Mouse (Mus musculus) MEL (cell line): ENCODE data around the gene Gm11758. TPM values are rescaled to one million over a fixed set of nuclear protein-coding genes. Genes with fewer than 3 reads are reported as not detected.
"Not testable (repeated sequence)": the region's sequence is repeated elsewhere in the genome, so short reads cannot be mapped to it uniquely, and the experiment has no call there.

Experiments
- DNase-seq: peaks from one replicate; pipeline ENCODE4 v3.0.0; 2011; ENCODE audit warnings: low read depth, low spot score
- H3K27ac ChIP-seq: 2 replicates; pipeline ENCODE4 v1.5.1; 2012; ENCODE audit warnings: low read depth, mild to moderate bottlenecking, control low read depth, low read length, moderate library complexity; ENCODE audit not compliant: control insufficient read depth
- H3K27me3 ChIP-seq, 2 experiments: fragments of 150-350 bp in 1 of 2; sonication (generic) in 1 of 2; 2 replicates each; pipeline ENCODE4 v1.6.1; 2012; ENCODE audit warnings: low read length in 2 of 2, mild to moderate bottlenecking in 2 of 2, improper control_type of control experiment in 1 of 2, moderate library complexity in 1 of 2; ENCODE audit not compliant: insufficient read depth in 2 of 2, control insufficient read depth in 1 of 2
- H3K36me3 ChIP-seq, 2 experiments: 2 replicates each; pipeline ENCODE4 v1.6.1; 2012 to 2014; ENCODE audit warnings: low read length in 2 of 2, improper control_type of control experiment in 1 of 2, inconsistent platforms in 1 of 2, mild to moderate bottlenecking in 1 of 2; ENCODE audit not compliant: insufficient read depth in 2 of 2, control insufficient read depth in 1 of 2
- H3K4me1 ChIP-seq, 2 experiments: fragments of 150-350 bp in 1 of 2; sonication (generic) in 1 of 2; 2 replicates each; pipeline ENCODE4 v1.6.1; 2012; ENCODE audit warnings: low read length in 2 of 2, improper control_type of control experiment in 1 of 2, mild to moderate bottlenecking in 1 of 2; ENCODE audit not compliant: insufficient read depth in 2 of 2, control insufficient read depth in 1 of 2
- H3K4me3 ChIP-seq, 2 experiments: fragments of 150-350 bp in 1 of 2; sonication (generic) in 1 of 2; 2 replicates each; pipeline ENCODE4 v1.5.1; 2012; ENCODE audit warnings: low read depth in 2 of 2, low read length in 2 of 2, mild to moderate bottlenecking in 2 of 2, moderate library complexity in 2 of 2, control low read depth in 1 of 2, improper control_type of control experiment in 1 of 2; ENCODE audit not compliant: control insufficient read depth in 1 of 2, insufficient read depth in 1 of 2
- H3K79me2 ChIP-seq: 2 replicates; pipeline ENCODE4 v1.6.1; 2012; ENCODE audit warnings: mild to moderate bottlenecking, low read length, moderate library complexity; ENCODE audit not compliant: control insufficient read depth, poor library complexity, insufficient read depth
- H3K9ac ChIP-seq: 2 replicates; pipeline ENCODE4 v1.6.1; 2012; ENCODE audit warnings: low read depth, mild to moderate bottlenecking, control low read depth, low read length, moderate library complexity; ENCODE audit not compliant: control insufficient read depth, poor library complexity, severe bottlenecking
- H3K9me3 ChIP-seq: fragments of 150-350 bp; sonication (generic); replicated peaks from 2 replicates; pipeline ENCODE4 v1.6.1; 2012; ENCODE audit warnings: mild to moderate bottlenecking, low read length, improper control_type of control experiment, moderate library complexity; ENCODE audit not compliant: insufficient read depth
- BHLHE40 ChIP-seq: IDR thresholded peaks from 2 replicates; pipeline ENCODE4 v1.6.1; 2012; ENCODE audit warnings: low read depth, mild to moderate bottlenecking, inconsistent platforms, low read length, improper control_type of control experiment, borderline replicate concordance
- ELF1 ChIP-seq: IDR thresholded peaks from 2 replicates; pipeline ENCODE4 v1.6.1; 2014; ENCODE audit warnings: low read depth, mild to moderate bottlenecking, inconsistent platforms, low read length, improper control_type of control experiment, moderate library complexity
- EP300 ChIP-seq, 2 experiments: IDR thresholded peaks; 2 replicates each; pipeline ENCODE4 v1.6.1; 2011; ENCODE audit warnings: improper control_type of control experiment in 2 of 2, low read length in 2 of 2, low read depth in 1 of 2, mild to moderate bottlenecking in 1 of 2
- KAT2A ChIP-seq: conservative IDR thresholded peaks from 2 replicates; pipeline ENCODE4 v1.6.1; 2012; ENCODE audit warnings: low read depth, low read length, improper control_type of control experiment, inconsistent platforms
- MAX ChIP-seq: IDR thresholded peaks from 2 replicates; pipeline ENCODE4 v1.6.1; 2011; ENCODE audit warnings: low read length, improper control_type of control experiment
- MAZ ChIP-seq: IDR thresholded peaks from 2 replicates; pipeline ENCODE4 v1.6.1; 2012; ENCODE audit warnings: low read depth, mild to moderate bottlenecking, inconsistent platforms, low read length, improper control_type of control experiment
- MEF2A ChIP-seq: IDR thresholded peaks from 2 replicates; pipeline ENCODE4 v1.6.1; 2014; ENCODE audit warnings: low read depth, mild to moderate bottlenecking, inconsistent platforms, low read length, improper control_type of control experiment; ENCODE audit not compliant: poor library complexity, insufficient replicate concordance, severe bottlenecking; ENCODE audit errors: extremely low read depth
- MXI1 ChIP-seq: IDR thresholded peaks from 2 replicates; pipeline ENCODE4 v1.6.1; 2011; ENCODE audit warnings: mild to moderate bottlenecking, low read depth, low read length, improper control_type of control experiment
- MYB ChIP-seq: IDR thresholded peaks from 2 replicates; pipeline ENCODE4 v1.6.1; 2011; ENCODE audit warnings: mild to moderate bottlenecking, low read depth, low read length, improper control_type of control experiment
- NELFE ChIP-seq: IDR thresholded peaks from 2 replicates; pipeline ENCODE4 v1.6.1; 2011; ENCODE audit warnings: low read depth, low read length, improper control_type of control experiment
- POLR2AphosphoS2 ChIP-seq: IDR thresholded peaks from 2 replicates; pipeline ENCODE4 v1.6.1; 2011; ENCODE audit warnings: low read length, improper control_type of control experiment
- UBTF ChIP-seq: IDR thresholded peaks from 2 replicates; pipeline ENCODE4 v1.6.1; 2012; ENCODE audit warnings: low read depth, mild to moderate bottlenecking, inconsistent platforms, low read length, improper control_type of control experiment, moderate library complexity, borderline replicate concordance; ENCODE audit not compliant: insufficient read depth
- ZKSCAN1 ChIP-seq: IDR thresholded peaks from 2 replicates; pipeline ENCODE4 v1.6.1; 2012; ENCODE audit warnings: low read depth, mild to moderate bottlenecking, inconsistent platforms, low read length, improper control_type of control experiment, moderate library complexity
- ZNF384 ChIP-seq: IDR thresholded peaks from 2 replicates; pipeline ENCODE4 v1.6.1; 2012; ENCODE audit warnings: low read depth, mild to moderate bottlenecking, inconsistent platforms, low read length, improper control_type of control experiment
- polyA plus RNA-seq, 2 experiments: library from polyadenylated mRNA; stranded (reverse) in 1 of 2; unstranded in 1 of 2; fragments of >175 nt in 1 of 2; fragments of >200 nt in 1 of 2; gene quantifications; 2 replicates each; pipeline versions ENCODE4 v1.2.1 to v1.2.4; 2012; ENCODE audit warnings: low replicate concordance in 2 of 2, low read depth in 1 of 2; ENCODE audit not compliant: insufficient read length in 2 of 2, insufficient read depth in 1 of 2, missing spikeins in 1 of 2
- total RNA-seq: library from RNA; depleted of rRNA; stranded (reverse); fragments of 300-350 nt; gene quantifications from 2 replicates; pipeline ENCODE4 v1.2.3, GENCODE M21; 2012; rRNA removed

The Gm11758 gene
- total RNA-seq (not detected in 2 replicates), polyA plus RNA-seq (not detected)

DNA sequence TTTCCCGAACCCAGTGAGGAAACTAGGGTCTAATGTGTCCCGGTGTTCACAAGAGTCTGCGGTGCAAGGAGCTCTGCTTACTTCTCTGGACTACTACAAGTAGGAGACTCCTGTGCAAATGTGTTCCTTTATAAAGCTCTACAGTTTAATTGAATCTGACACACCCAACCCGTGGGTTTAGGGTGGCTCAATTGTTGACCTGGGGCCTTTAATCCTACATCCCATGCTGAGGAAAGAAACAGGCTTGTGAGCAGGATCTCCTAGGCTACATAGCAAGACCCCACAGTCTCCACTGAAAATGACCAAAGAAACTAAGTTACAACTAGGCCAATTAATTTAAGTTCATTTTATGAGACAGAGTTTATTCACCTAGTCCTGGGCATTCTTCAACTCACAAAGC is at the start of gene Gm11758:
TSS of gene Gm11758 (minus strand) at position 101 of the 400 bp plus-strand sequence.
- not testable (repeated sequence) for H3K9me3 ChIP-seq, H3K9ac ChIP-seq, H3K79me2 ChIP-seq, DNase-seq, H3K27ac ChIP-seq, H3K4me3 ChIP-seq, H3K36me3 ChIP-seq, H3K4me1 ChIP-seq, H3K27me3 ChIP-seq

DNA sequence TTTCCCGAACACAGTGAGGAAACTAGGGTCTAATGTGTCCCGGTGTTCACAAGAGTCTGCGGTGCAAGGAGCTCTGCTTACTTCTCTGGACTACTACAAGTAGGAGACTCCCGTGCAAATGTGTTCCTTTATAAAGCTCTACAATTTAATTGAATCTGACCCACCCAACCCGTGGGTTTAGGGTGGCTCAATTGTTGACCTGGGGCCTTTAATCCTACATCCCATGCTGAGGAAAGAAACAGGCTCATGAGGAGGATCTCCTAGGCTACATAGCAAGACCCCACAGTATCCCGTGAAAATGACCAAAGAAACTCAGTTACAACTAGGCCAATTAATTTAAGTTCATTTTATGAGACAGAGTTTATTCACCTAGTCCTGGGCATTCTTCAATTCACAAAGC is 44.6 kb upstream of the Gm11758 start, which contains the start of gene Gm11756:
TSS of gene Gm11756 (minus strand) at position 101 of the 400 bp plus-strand sequence.
- not testable (repeated sequence) for H3K9me3 ChIP-seq, H3K9ac ChIP-seq, DNase-seq, H3K4me3 ChIP-seq, H3K79me2 ChIP-seq, H3K27me3 ChIP-seq, H3K36me3 ChIP-seq, H3K27ac ChIP-seq, H3K4me1 ChIP-seq

DNA sequence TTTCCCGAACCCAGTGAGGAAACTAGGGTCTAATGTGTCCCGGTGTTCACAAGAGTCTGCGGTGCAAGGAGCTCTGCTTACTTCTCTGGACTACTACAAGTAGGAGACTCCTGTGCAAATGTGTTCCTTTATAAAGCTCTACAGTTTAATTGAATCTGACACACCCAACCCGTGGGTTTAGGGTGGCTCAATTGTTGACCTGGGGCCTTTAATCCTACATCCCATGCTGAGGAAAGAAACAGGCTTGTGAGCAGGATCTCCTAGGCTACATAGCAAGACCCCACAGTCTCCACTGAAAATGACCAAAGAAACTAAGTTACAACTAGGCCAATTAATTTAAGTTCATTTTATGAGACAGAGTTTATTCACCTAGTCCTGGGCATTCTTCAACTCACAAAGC is 29.8 kb upstream of the Gm11758 start, which contains the start of gene Gm13871:
TSS of gene Gm13871 (minus strand) at position 101 of the 400 bp plus-strand sequence.
- H3K9ac ChIP-seq, H3K27ac ChIP-seq, H3K36me3 ChIP-seq, DNase-seq, H3K9me3 ChIP-seq, H3K4me1 ChIP-seq, H3K27me3 ChIP-seq, H3K79me2 ChIP-seq, H3K4me3 ChIP-seq: not testable (repeated sequence)

DNA sequence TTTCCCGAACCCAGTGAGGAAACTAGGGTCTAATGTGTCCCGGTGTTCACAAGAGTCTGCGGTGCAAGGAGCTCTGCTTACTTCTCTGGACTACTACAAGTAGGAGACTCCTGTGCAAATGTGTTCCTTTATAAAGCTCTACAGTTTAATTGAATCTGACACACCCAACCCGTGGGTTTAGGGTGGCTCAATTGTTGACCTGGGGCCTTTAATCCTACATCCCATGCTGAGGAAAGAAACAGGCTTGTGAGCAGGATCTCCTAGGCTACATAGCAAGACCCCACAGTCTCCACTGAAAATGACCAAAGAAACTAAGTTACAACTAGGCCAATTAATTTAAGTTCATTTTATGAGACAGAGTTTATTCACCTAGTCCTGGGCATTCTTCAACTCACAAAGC is 14.9 kb upstream of the Gm11758 start, which contains the start of gene Gm11757:
TSS of gene Gm11757 (minus strand) at position 101 of the 400 bp plus-strand sequence.
- not testable (repeated sequence) for DNase-seq, H3K9me3 ChIP-seq, H3K27ac ChIP-seq, H3K9ac ChIP-seq, H3K4me3 ChIP-seq, H3K27me3 ChIP-seq, H3K4me1 ChIP-seq, H3K79me2 ChIP-seq, H3K36me3 ChIP-seq

DNA sequence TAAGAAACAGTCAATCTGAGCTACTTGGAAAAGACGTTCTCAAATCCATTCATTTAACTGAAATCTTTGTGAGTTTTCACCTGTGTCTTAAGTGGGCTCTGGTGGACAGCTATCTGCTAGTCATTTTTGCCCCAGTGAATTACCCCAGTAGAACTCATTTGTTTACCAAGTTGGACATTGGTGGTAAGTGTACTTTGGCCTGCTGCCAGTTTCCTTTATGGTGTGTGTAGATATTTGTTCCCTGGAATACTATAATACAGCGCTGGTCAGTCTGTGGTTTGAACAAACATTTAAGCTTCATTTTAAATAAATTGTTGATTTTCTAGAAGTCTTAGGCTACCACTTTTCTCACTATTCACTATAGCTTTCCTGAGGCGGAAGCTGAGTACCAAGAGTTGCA is 49.5 kb downstream of the Gm11758 start:
- H3K27me3 ChIP-seq = no peaks in the 10 kb centered on the region
- H3K9me3 ChIP-seq = no peaks in the 10 kb centered on the region
- no peak overlapping the region for H3K27ac ChIP-seq
- H3K36me3 ChIP-seq = no peaks in the 10 kb centered on the region
- H3K4me3 ChIP-seq = no peak overlapping the region
- DNase-seq = no peak
- H3K9ac ChIP-seq = no peak overlapping the region
- H3K79me2 ChIP-seq = no peaks in the 10 kb centered on the region
- H3K4me1 ChIP-seq = no peaks in the 10 kb centered on the region
- TF ChIP-seq POLR2AphosphoS2 = no peak
- TF ChIP-seq MXI1 = no peak
- no peak for TF ChIP-seq BHLHE40
- no peak for TF ChIP-seq EP300 (IDR thresholded peaks at IDR 0.05; ENCODE audit: low read depth in 1 of 2, low read length in 2 of 2)
- no peak for TF ChIP-seq KAT2A
- no peak for TF ChIP-seq UBTF
- TF ChIP-seq MEF2A = no peak
- TF ChIP-seq MYB = no peak
- no peak for TF ChIP-seq MAX
- TF ChIP-seq ELF1 = no peak
- no peak for TF ChIP-seq MAZ
- no peak for TF ChIP-seq ZNF384
- TF ChIP-seq ZKSCAN1 = no peak
- no peak for TF ChIP-seq NELFE
